Mouse (Mus musculus) heart, postnatal 36 days (tissue): ENCODE measurements around the gene Cyp27b1. TPM values are rescaled to one million over a fixed set of nuclear protein-coding genes. Genes with fewer than 3 reads are reported as not detected.

Source experiments
- DNase-seq, 2 experiments: peaks; one replicate each; pipeline ENCODE4 v3.0.0; 2021 to 2022
- intact Hi-C: fragments of 180-260 bp; cut with DNase I; formaldehyde crosslinking; loops from one replicate; pipeline ENCODE4 v1.15.1; 2025
- microRNA-seq, 2 experiments: library from miRNA; unstranded; fragments of <30 nt; microRNA quantifications; one replicate each; pipeline ENCODE4 v1.2.0; 2021; ENCODE audit warnings: borderline number of aligned reads in 2 of 2
- total RNA-seq, 2 experiments: library from RNA; stranded (reverse); gene quantifications; 2 replicates each; pipeline ENCODE4 v1.2.3; 2021

Gene Cyp27b1
- total RNA-seq, 2 experiments from 2014 or later: 0.14 to 0.31 TPM

- intact Hi-C loops: no loop called here
- no peak for DNase-seq
Measured at GRCm38 (mm10) chr10:127083292-127083914, 35.4 kb downstream of the Cyp27b1 start.

GRCm38 (mm10) chr10:127083915-127084306 lies 35.9 kb downstream of the Cyp27b1 start:
- intact Hi-C loops: no loop called here
- no peak for DNase-seq

DNA sequence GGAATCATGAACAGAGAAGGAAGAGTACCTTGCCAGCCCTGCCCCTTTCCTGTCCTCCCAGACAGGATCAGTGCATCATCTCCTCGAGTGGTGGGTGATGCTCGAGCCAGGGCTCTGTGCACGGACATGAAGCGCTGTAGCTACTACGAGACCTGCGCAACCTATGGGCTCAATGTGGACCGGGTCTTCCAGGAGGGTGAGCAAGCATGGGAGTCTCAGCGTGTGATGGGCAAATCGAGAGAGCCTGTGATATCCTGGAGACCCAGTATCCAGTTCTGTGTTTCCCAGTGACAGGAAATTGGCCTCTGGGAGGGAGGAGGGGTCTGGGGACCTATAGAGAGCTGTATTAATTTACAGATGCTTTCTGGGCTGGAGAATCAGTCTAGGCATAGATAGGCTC lies 37.0 kb downstream of the Cyp27b1 start:
- intact Hi-C loops: no loop called here
- no peak for DNase-seq

- intact Hi-C loops: no loop called here
- DNase-seq: no peak
Measured at GRCm38 (mm10) chr10:127085633-127086032, 37.6 kb downstream of the Cyp27b1 start.

GRCm38 (mm10) chr10:127090560-127091411 lies 42.7 kb downstream of the Cyp27b1 start:
- peak in 1 of 2 experiments; percentile 54 for DNase-seq
- intact Hi-C loops: no loop called here

DNA sequence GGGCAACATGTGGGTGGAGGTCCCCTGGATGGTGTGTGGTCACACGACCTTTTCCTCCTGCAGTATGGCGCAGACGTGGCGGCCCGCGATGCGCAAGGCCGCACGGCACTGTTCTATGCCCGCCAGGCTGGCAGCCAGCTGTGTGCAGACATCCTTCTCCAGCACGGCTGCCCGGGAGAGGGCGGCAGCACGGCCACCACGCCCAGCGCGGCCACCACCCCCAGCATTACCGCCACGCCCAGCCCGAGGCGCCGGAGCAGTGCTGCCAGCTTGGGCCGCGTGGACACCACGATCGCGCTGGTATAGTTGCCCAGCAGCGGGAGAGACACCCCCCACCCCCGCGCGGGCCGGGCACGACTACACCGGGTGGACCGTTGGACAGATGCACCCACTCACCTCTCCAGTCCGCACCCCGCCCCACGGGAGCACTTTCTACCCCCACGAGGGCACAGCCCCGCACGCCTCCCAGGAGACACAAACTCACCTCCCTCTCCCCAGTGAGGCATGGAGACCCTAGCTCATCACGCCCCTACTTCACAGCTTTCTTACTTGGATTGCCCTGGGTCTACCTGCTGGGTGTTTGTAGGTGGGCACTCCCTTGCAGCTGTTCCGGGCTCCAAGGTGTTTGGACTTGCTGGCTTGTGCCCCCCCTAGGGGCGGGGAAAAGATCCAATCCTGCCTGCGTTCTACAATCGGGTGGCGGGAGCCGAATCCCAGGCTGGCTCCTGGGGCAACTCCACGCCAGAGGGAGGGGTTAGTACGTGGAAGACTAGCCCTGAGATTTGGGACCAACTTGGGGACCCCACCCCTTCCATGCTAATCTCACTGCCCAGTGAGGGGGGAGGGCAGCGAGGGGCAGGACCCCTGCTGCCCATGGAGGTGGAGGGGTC lies 43.7 kb downstream of the Cyp27b1 start:
- intact Hi-C loops: no loop called here
- no peak for DNase-seq

DNA sequence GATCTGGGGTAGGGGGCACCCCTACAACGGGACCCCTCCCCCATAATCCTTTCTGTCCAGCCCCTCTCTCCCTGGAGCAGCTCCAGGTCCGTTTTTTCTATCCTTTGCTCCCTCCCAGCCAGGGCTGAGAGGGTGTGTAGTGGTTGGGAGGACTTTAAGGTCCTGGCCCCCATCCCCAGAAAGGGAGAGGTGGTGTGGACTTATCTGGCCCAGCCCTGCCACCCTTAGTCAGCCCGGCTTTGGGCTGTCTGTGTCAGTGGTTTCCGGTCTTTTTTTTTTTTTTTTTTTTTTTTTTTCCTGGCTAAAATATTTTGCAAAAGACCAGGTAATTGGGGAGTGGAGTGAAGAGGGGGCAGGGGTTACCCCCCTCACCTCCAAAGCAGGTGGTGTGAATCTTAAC lies 44.7 kb downstream of the Cyp27b1 start:
- intact Hi-C loops: no loop called here
- DNase-seq: no peak

DNA sequence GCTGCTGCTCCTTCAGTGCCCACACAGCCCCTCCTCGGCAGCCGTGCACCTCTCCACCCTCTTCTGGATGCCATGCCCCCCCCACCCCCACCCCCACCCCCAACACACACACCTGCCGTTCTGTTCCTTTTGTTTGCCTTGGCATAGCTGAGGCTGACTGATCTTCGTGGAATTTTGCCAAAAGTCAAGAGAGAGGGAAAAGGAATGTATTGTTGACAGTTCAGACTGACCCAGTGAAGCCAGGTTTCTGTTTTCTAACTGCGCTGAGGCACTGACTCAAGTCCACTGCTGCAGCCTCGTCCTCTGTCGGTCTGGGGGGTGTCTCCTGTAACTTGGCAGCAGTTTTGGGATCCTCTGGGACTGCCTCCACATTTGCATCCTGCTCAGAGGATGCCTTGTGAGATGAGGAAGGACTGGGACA lies 46.3 kb downstream of the Cyp27b1 start:
- no peak for DNase-seq
- intact Hi-C loops: no loop called here

DNA sequence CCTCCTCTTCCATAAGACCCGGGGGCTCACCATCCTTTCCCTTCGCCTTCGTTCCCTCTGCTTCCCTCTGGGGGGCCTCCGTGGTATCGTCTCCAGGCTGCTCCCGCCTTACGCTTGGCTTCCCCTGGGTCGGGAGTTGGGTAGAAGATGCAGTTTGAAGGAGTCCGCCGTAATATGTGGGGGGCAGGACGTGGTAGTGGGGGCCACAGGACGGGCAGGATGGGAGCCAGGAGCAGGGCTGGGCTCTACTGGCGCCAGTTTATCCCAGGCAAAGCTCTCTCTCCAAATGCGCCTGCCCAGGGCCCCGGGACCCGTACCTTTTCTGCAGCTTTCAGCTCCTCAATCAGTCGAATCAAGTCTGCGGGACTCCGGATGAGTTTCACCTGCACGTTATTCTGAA lies 50.5 kb downstream of the Cyp27b1 start:
- intact Hi-C loops: no loop called here

DNA sequence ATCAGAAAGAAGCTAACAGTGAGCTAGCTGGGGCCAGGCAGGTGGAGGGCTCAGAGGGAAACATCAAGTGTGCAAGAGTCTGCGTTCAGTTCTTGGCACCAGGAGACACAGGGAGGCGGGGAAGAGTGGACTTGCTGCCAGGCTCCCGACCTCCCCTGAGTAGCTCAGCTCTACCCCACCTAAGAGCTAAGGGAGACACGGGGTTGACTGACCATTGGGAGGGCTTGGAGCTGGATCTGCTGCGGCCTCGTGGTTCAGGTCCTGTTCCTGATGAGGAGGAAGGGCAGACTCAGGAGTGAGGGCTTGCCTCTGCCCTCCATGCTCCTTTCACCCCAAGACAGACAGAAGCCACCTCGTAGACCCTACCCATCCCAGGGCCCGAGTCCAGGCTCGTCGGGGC lies 51.1 kb downstream of the Cyp27b1 start:
- no peak for DNase-seq
- intact Hi-C loops: no loop called here

More for the DNA sequence above, 50.5 kb downstream of the Cyp27b1 start:
- no peak for DNase-seq

DNA sequence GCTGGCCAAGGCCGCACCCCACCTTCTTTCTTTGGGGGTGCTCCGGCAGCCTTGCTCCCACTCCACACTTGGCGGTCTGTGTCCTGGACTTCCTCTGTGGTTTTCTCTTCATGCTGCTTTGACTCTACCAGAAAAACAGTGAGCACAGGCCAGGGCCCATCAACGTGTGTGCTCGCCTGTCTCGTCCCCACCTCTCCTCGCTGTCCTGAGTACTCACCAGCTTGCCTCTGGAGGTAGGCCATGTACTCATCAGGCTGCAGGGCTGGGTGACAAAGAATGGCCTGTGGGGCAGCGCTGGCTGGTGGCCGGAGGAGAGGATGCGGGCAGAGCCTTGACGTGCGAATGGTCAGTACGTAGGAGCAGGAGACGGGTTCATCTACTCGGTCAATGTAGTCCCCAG lies 51.8 kb downstream of the Cyp27b1 start:
- no peak for DNase-seq
- intact Hi-C loops: no loop called here

DNA sequence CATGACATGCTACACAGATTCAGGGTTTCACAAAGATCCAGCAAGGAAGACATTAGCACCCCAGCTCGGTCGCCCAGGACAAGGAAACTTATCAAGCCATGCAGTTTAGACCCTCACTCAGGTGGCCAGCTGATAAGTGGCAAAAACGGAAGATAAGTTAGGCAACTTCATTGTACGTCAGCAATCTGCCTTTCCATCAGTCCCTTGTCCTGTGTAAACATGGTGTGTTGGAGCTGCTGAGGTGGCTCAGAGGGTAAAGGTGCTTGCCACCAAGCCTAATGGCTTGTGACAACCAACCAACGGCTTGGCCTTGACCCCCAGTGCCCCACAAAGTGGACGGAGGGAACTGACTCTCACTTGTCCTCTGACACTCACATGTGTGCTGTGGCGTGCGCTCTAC lies 52.4 kb downstream of the Cyp27b1 start:
- no peak for DNase-seq
- intact Hi-C loops: no loop called here

DNA sequence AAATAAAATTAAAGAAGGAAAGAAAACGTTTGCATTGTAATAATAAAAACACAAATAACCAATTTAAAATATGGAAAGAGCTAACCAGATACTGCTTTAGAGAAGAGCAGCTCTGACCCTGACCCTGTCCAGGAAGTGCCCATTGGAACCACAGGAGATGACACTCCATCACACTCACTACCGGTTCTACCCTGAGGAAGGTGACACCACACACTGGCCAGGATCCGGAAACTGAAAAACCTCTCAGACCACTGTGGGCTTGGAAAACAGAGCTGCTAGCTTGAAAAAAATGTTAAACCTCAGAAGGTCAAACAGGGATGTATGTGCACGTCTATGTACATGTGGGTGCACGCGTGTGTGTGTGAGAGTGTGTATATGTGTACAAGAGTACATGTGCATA lies 53.1 kb downstream of the Cyp27b1 start:
- intact Hi-C loops: no loop called here
- no peak for DNase-seq

Small RNA genes lying within 50 kb of the gene (microRNA-seq; reads per million reads assigned to microRNA genes)
- gene Mir546: 0.67 to 0.72 reads per million in 2 experiments

Other genes with a start within 250 kb of the Cyp27b1 start
- 1 to 10 TPM; 3.6 to 4.4 TPM for gene Atp23, start 146.9 kb upstream of the Cyp27b1 start, total RNA-seq
- gene Ctdsp2, start 69.5 kb upstream of the Cyp27b1 start, total RNA-seq: 100 to 1,000 TPM; 131 to 136 TPM
- gene Avil, start 47.5 kb upstream of the Cyp27b1 start, total RNA-seq: under 1 TPM; 0.35 to 0.80 TPM
- 10 to 100 TPM; 56.1 to 62.2 TPM for gene Tsfm, start 17.4 kb upstream of the Cyp27b1 start, total RNA-seq
- gene Mettl1, start 6.8 kb upstream of the Cyp27b1 start, total RNA-seq: 1 to 10 TPM; 7.7 to 7.9 TPM
- not detected for gene Eef1akmt3, start 6.7 kb upstream of the Cyp27b1 start, total RNA-seq
- gene March9, start 11.9 kb downstream of the Cyp27b1 start, total RNA-seq: 1 to 10 TPM; 2.3 to 2.9 TPM
- gene Cdk4, start 15.3 kb downstream of the Cyp27b1 start, total RNA-seq: 10 to 100 TPM; 76.7 to 85.5 TPM
- gene Tspan31, start 22.0 kb downstream of the Cyp27b1 start, total RNA-seq: 10 to 100 TPM; 43.8 to 46.9 TPM
- 1 to 10 TPM; 5.6 to 7.0 TPM for gene Agap2, start 27.0 kb downstream of the Cyp27b1 start, total RNA-seq
- 10 to 100 TPM; 25.2 to 29.7 TPM for gene Os9, start 72.9 kb downstream of the Cyp27b1 start, total RNA-seq
- 1 to 10 TPM; 1.6 to 2.7 TPM for gene B4galnt1, start 117.0 kb downstream of the Cyp27b1 start, total RNA-seq
- 10 to 100 TPM; 17.2 to 23.1 TPM for gene Slc26a10, start 132.4 kb downstream of the Cyp27b1 start, total RNA-seq
- gene Arhgef25, start 141.8 kb downstream of the Cyp27b1 start, total RNA-seq: 10 to 100 TPM; 12.4 to 12.8 TPM
- gene Dtx3, start 147.5 kb downstream of the Cyp27b1 start, total RNA-seq: 10 to 100 TPM; 25.8 to 29.4 TPM
- gene Pip4k2c, start 163.3 kb downstream of the Cyp27b1 start, total RNA-seq: 10 to 100 TPM; 26.9 to 29.9 TPM
- under 1 TPM; 0.41 to 0.92 TPM for gene Kif5a, start 215.1 kb downstream of the Cyp27b1 start, total RNA-seq
- gene Dctn2, start 218.1 kb downstream of the Cyp27b1 start, total RNA-seq: 100 to 1,000 TPM; 144 to 154 TPM
- 10 to 100 TPM; 22.0 to 24.2 TPM for gene Mbd6, start 240.8 kb downstream of the Cyp27b1 start, total RNA-seq